Mouse (Mus musculus) forebrain, embryonic 12.5 days (tissue): ENCODE measurements around the gene Ier2. TPM values are rescaled to one million over a fixed set of nuclear protein-coding genes. Genes with fewer than 3 reads are reported as not detected.
"Not testable (repeated sequence)": the region's sequence is repeated elsewhere in the genome, so short reads cannot be mapped to it uniquely, and the experiment has no call there.

Experiments used
- ATAC-seq: fragments of 200-750 bp; cut with Nextera tagmentation; 2 replicates; pipeline ENCODE4 v1.8.0; 2017; ENCODE audit warnings: moderate TSS enrichment; ENCODE audit not compliant: low FRiP score
- H3K27ac ChIP-seq: fragments of 300-500 bp; sonication (generic); 2 replicates; pipeline ENCODE4 v1.5.1; 2016; ENCODE audit warnings: mild to moderate bottlenecking
- H3K27me3 ChIP-seq: fragments of 300-500 bp; sonication (generic); 2 replicates; pipeline ENCODE4 v1.6.1; 2016; ENCODE audit warnings: mild to moderate bottlenecking
- H3K36me3 ChIP-seq: fragments of 300-500 bp; sonication (generic); replicated peaks from 2 replicates; pipeline ENCODE4 v1.6.1; 2016; ENCODE audit warnings: mild to moderate bottlenecking
- H3K4me1 ChIP-seq: fragments of 300-500 bp; sonication (generic); 2 replicates; pipeline ENCODE4 v1.6.1; 2016
- H3K4me2 ChIP-seq: fragments of 300-500 bp; sonication (generic); 2 replicates; pipeline ENCODE4 v1.6.1; 2016; ENCODE audit warnings: mild to moderate bottlenecking, moderate library complexity
- H3K4me3 ChIP-seq: fragments of 300-500 bp; sonication (generic); replicated peaks from 2 replicates; pipeline ENCODE4 v1.5.1; 2016; ENCODE audit warnings: mild to moderate bottlenecking
- H3K9ac ChIP-seq: fragments of 300-500 bp; sonication (generic); 2 replicates; pipeline ENCODE4 v1.6.1; 2016; ENCODE audit warnings: mild to moderate bottlenecking
- H3K9me3 ChIP-seq: fragments of 300-500 bp; sonication (generic); 2 replicates; pipeline ENCODE4 v1.6.1; 2016
- WGBS: fragments of 180-500 bp; shearing (Covaris S2); methylation state at CpG from one replicate; pipeline ENCODE4 v1.1.7; 2016; 5-methylcytosine and 5-hydroxymethylcytosine counted together
- polyA plus RNA-seq: library from polyadenylated mRNA; unstranded; fragments of >200 nt; fragmentation: Nextera tagmentation; extraction: Ambion mirVana; gene quantifications from 2 replicates; pipeline ENCODE4 v1.2.1, GENCODE M21; 2016

The Ier2 gene
- polyA plus RNA-seq, 1 experiment from 2014 or later: 62.2 TPM

DNA sequence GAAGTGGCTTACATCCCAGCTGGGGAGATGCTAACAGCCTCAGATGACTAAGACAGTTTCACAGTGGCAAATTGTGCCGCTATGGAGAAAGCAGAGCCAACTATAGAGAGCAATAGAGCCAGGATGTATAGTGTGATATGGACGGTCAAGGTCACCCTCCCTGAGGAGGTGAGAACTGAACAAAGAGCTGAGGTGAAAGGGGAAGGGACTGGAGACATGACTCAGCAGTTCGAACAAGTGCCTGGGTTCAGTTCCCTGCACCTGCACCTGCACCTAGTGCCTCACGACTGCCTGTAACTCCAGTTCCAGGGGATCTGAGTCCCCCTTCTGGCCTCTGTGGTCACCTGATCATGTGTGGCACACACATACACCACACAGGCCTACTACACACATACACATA lies 32.5 kb downstream of the Ier2 start:
- Histone ChIP-seq H3K36me3 (peaks cover 4% of the 10 kb centered on the region; the same call in 1 of the 2 replicates), H3K4me3 (no peak overlapping the region), H3K27me3 (no peaks in the 10 kb centered on the region), H3K27ac (no peak overlapping the region), H3K4me2 (no peak overlapping the region), H3K9ac (no peak overlapping the region), H3K4me1 (peaks cover 14% of the 10 kb centered on the region), H3K9me3 (no peaks in the 10 kb centered on the region)
- no peak for ATAC-seq
- 79% methylated on average over 4 of the region's 4 CpGs for WGBS

DNA sequence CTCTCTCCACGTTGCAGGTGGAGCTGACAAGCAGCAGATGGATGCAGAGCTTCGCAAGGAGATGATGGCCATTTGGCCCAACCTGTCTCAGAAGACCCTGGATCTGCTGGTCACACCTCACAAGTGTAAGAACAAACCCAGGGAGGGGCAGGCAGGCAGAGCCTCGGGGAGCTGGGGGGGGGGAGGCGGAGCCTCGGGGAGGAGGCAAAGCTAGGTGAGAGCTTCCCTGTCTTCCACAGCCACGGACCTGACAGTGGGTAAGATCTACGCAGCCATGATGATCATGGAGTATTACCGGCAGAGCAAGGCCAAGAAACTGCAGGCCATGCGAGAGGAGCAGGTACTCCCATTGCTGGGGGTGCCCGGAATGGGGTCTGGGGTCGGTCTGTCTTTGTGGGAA lies 33.1 kb downstream of the Ier2 start:
- Histone ChIP-seq H3K4me2 (no peak overlapping the region), H3K9ac (no peak overlapping the region), H3K27me3 (no peaks in the 10 kb centered on the region), H3K27ac (no peak overlapping the region), H3K9me3 (no peaks in the 10 kb centered on the region), H3K4me3 (no peak overlapping the region), H3K4me1 (peaks cover 9% of the 10 kb centered on the region), H3K36me3 (peaks cover 4% of the 10 kb centered on the region; the same call in 1 of the 2 replicates)
- WGBS: 91% methylated on average over 11 of the region's 11 CpGs
- ATAC-seq: no peak

DNA sequence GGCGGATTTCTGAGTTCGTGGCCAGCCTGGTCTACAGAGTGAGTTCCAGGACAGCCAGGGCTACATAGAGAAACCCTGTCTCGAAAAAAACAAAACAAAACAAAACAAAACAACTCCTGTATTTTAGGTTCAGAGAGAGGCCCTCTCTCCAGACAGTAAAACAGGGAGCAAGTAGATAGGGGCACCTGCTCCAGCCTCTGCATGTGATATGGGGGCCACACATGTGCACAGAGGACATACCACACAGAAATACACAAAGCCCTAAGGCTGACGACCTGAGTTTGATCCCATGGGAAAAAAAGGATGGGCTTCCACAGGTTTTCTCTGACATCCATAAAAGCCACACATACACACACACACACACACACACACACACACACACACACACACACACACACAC lies 39.2 kb downstream of the Ier2 start:
- H3K4me3 ChIP-seq, H3K27ac ChIP-seq, H3K27me3 ChIP-seq, H3K36me3 ChIP-seq, H3K9ac ChIP-seq, H3K4me2 ChIP-seq, ATAC-seq, H3K4me1 ChIP-seq, H3K9me3 ChIP-seq: not testable (repeated sequence)
- 75% methylated on average over 4 of the region's 4 CpGs for WGBS

- H3K9ac ChIP-seq: no peak overlapping the region
- WGBS: 76% methylated on average over 8 of the region's 8 CpGs
Observed at GRCm38 (mm10) chr8:84621102-84621625, 41.5 kb downstream of the Ier2 start.

DNA sequence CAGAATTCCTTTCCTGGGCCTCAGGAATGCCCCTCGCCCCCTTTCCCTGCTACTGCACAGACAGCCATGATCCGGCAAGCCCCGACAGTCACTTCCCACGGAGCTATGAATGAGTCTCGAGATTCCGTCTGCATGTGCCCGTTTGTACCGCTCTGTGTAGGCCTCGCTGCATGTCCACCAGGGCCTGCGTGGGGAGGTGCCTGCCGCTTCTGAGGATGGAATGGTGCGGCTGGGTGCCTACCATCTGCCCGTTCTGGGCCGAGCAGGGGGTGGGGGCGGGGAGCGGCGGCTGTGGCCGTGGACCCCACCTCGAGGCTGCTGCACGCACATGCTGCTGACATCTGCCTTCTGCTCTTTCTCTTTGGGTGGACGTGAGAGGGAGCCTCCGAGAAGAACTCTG lies 45.6 kb downstream of the Ier2 start:
- no peak overlapping the region for H3K9ac ChIP-seq
- H3K4me3 ChIP-seq: no peak overlapping the region
- no peaks in the 10 kb centered on the region for H3K9me3 ChIP-seq
- WGBS: 49% methylated on average over 22 of the region's 22 CpGs
- ATAC-seq: no peak
- H3K27ac ChIP-seq: no peak overlapping the region
- no peak overlapping the region for H3K4me2 ChIP-seq
- no peaks in the 10 kb centered on the region for H3K36me3 ChIP-seq
- peaks cover 21% of the 10 kb centered on the region for H3K27me3 ChIP-seq
- H3K4me1 ChIP-seq: peaks cover 22% of the 10 kb centered on the region

More at GRCm38 (mm10) chr8:84621102-84621625, 41.5 kb downstream of the Ier2 start:
- ATAC-seq: no peak
- H3K9me3 ChIP-seq: no peaks in the 10 kb centered on the region
- no peak overlapping the region for H3K27ac ChIP-seq
- peaks cover 7% of the 10 kb centered on the region; the same call in 1 of the 2 replicates for H3K27me3 ChIP-seq
- H3K4me3 ChIP-seq: no peak overlapping the region
- no peaks in the 10 kb centered on the region for H3K36me3 ChIP-seq
- peaks cover 11% of the 10 kb centered on the region for H3K4me1 ChIP-seq
- H3K4me2 ChIP-seq: no peak overlapping the region

GRCm38 (mm10) chr8:84615666-84616485 lies 46.8 kb downstream of the Ier2 start:
- ATAC-seq: peak; percentile 30; the same call in 1 of the 2 replicates
- no peak overlapping the region for H3K4me2 ChIP-seq
- no peak overlapping the region for H3K9ac ChIP-seq
- no peak overlapping the region for H3K4me3 ChIP-seq
- peaks cover 22% of the 10 kb centered on the region for H3K4me1 ChIP-seq
- no peaks in the 10 kb centered on the region for H3K9me3 ChIP-seq
- WGBS: 28% methylated on average over 22 of the region's 22 CpGs
- no peak overlapping the region for H3K27ac ChIP-seq
- no peaks in the 10 kb centered on the region for H3K36me3 ChIP-seq
- H3K27me3 ChIP-seq: peaks cover 21% of the 10 kb centered on the region

DNA sequence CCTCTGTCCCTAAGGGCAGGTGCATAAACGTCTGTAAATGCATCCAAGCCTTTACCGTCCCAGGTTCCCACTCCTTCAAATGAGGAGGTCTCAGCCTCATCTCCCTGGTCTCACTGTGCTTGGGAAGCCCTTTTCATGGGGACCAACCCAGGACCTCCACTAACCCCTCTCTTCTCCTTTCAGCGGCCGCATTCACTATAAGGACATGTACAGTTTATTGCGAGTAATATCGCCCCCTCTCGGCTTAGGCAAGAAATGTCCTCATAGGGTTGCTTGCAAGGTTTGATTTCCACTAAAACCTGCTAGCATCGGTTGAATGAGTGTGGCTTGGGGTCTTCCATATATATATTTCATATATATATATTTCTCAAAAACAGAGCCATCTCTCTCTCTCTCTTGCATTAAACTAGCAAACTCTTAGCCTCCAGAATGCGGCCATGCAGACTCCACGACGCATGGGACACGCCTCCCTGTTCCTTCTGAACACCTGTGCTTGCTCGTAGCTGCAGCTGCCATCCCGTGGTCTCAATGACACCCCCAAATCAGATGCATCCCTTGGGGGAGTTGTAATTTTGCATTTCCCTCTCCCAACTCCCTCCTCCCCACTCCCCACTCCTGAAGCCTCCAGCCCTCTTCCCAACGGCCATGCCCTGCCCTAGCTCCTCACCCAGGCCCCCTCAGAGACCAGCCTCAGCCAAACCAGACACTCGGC lies 48.0 kb downstream of the Ier2 start:
- H3K27me3 ChIP-seq: peaks cover 21% of the 10 kb centered on the region
- H3K9me3 ChIP-seq: no peaks in the 10 kb centered on the region
- no peak overlapping the region for H3K9ac ChIP-seq
- no peak for ATAC-seq
- WGBS: 37% methylated on average over 16 of the region's 16 CpGs
- H3K27ac ChIP-seq: no peak overlapping the region
- H3K4me2 ChIP-seq: no peak overlapping the region
- no peak overlapping the region for H3K4me3 ChIP-seq
- H3K4me1 ChIP-seq: peaks cover 22% of the 10 kb centered on the region
- H3K36me3 ChIP-seq: no peaks in the 10 kb centered on the region

Other genes with a start within 250 kb of the Ier2 start
- 55.4 and 59.6 TPM in 2 replicates for gene Trmt1, start 23.5 kb upstream of the Ier2 start, polyA plus RNA-seq
- 22.8 and 26.6 TPM in 2 replicates for gene Nacc1, start 25.0 kb upstream of the Ier2 start, polyA plus RNA-seq
- gene Lyl1, start 38.6 kb upstream of the Ier2 start, polyA plus RNA-seq: 3.1 and 3.9 TPM in 2 replicates
- gene G430095P16Rik, start 60.2 kb upstream of the Ier2 start, polyA plus RNA-seq: 2.2 and 3.5 TPM in 2 replicates
- 31.9 and 33.2 TPM in 2 replicates for gene Nfix, start 137.5 kb upstream of the Ier2 start, polyA plus RNA-seq
- 5.3 and 5.6 TPM in 2 replicates for gene Dand5, start 160.0 kb upstream of the Ier2 start, polyA plus RNA-seq
- 43.0 and 44.8 TPM in 2 replicates for gene Gadd45gip1, start 168.7 kb upstream of the Ier2 start, polyA plus RNA-seq
- 108 and 118 TPM in 2 replicates for gene Rad23a, start 177.8 kb upstream of the Ier2 start, polyA plus RNA-seq
- gene Calr, start 184.1 kb upstream of the Ier2 start, polyA plus RNA-seq: 619 TPM in 2 replicates
- 110 and 111 TPM in 2 replicates for gene Farsa, start 194.1 kb upstream of the Ier2 start, polyA plus RNA-seq
- 76.7 and 82.9 TPM in 2 replicates for gene Syce2, start 209.3 kb upstream of the Ier2 start, polyA plus RNA-seq
- gene Gcdh, start 231.1 kb upstream of the Ier2 start, polyA plus RNA-seq: 31.1 and 33.2 TPM in 2 replicates
- gene Klf1, start 239.1 kb upstream of the Ier2 start, polyA plus RNA-seq: 2.4 and 3.5 TPM in 2 replicates
- 8.7 and 9.8 TPM in 2 replicates for gene Dnase2a, start 245.7 kb upstream of the Ier2 start, polyA plus RNA-seq